Mouse (Mus musculus) brown adipose tissue, adult 24 weeks (tissue): Measurements from ENCODE around the gene Kcnj10. TPM values are rescaled to one million over a fixed set of nuclear protein-coding genes. Genes with fewer than 3 reads are reported as not detected.

Experiments
- H3K27ac ChIP-seq: fragments of 200-500 bp; replicated peaks from 2 replicates; pipeline ENCODE4 v1.5.1; 2012; ENCODE audit warnings: low read depth, mild to moderate bottlenecking, low read length
- H3K4me1 ChIP-seq: fragments of 200-500 bp; 2 replicates; pipeline ENCODE4 v1.6.1; 2012; ENCODE audit warnings: low read length, mixed read lengths; ENCODE audit not compliant: control insufficient read depth, insufficient read depth, insufficient read length
- H3K4me3 ChIP-seq: fragments of 200-500 bp; 2 replicates; pipeline ENCODE4 v1.5.1; 2012; ENCODE audit warnings: low read depth, mild to moderate bottlenecking, low read length, moderate library complexity; ENCODE audit not compliant: insufficient read depth
- polyA plus RNA-seq: library from polyadenylated mRNA; stranded (reverse); fragments of >200 nt; gene quantifications from 2 replicates; pipeline ENCODE4 v1.2.4, GENCODE M21; 2012; ENCODE audit not compliant: missing spikeins, insufficient read depth, insufficient read length

The Kcnj10 gene
- polyA plus RNA-seq, 1 experiment = not detected

- H3K27ac ChIP-seq = no peak overlapping the region
- H3K4me1 ChIP-seq = no peaks in the 10 kb centered on the region
- no peak overlapping the region for H3K4me3 ChIP-seq
Measured at GRCm38 (mm10) chr1:172364684-172365083, 23.7 kb downstream of the Kcnj10 start.

- no peaks in the 10 kb centered on the region for H3K4me1 ChIP-seq
- no peak overlapping the region for H3K27ac ChIP-seq
- H3K4me3 ChIP-seq = no peak overlapping the region
Measured at GRCm38 (mm10) chr1:172368768-172369418, 27.9 kb downstream of the Kcnj10 start.

- H3K27ac ChIP-seq = peak within 1 kb of the TSS; percentile 91
- H3K4me1 ChIP-seq = peaks cover 14% of the 10 kb centered on the region
- H3K4me3 ChIP-seq = peak within 1 kb of the TSS; percentile 73
Measured at GRCm38 (mm10) chr1:172376198-172376667, 35.2 kb downstream of the Kcnj10 start, which contains the start of gene Pigm. TSS of gene Pigm (plus strand) at chr1:172376546.

GRCm38 (mm10) chr1:172376758-172377458 lies 35.9 kb downstream of the Kcnj10 start:
- Histone ChIP-seq H3K27ac (peak overlapping the region; percentile 53), H3K4me1 (peaks cover 14% of the 10 kb centered on the region), H3K4me3 (peak overlapping the region; percentile 73)

- no peak overlapping the region for H3K27ac ChIP-seq
- H3K4me1 ChIP-seq = peaks cover 14% of the 10 kb centered on the region
- no peak overlapping the region for H3K4me3 ChIP-seq
Measured at GRCm38 (mm10) chr1:172380066-172380465, 39.1 kb downstream of the Kcnj10 start.

GRCm38 (mm10) chr1:172382090-172382489 lies 41.1 kb downstream of the Kcnj10 start:
- peaks cover 14% of the 10 kb centered on the region for H3K4me1 ChIP-seq
- no peak overlapping the region for H3K27ac ChIP-seq
- no peak overlapping the region for H3K4me3 ChIP-seq

GRCm38 (mm10) chr1:172387246-172387645 lies 46.2 kb downstream of the Kcnj10 start:
- H3K4me3 ChIP-seq = no peak overlapping the region
- no peak overlapping the region for H3K27ac ChIP-seq
- H3K4me1 ChIP-seq = no peaks in the 10 kb centered on the region

- H3K4me3 ChIP-seq = no peak overlapping the region
- no peaks in the 10 kb centered on the region for H3K4me1 ChIP-seq
- no peak overlapping the region for H3K27ac ChIP-seq
Measured at GRCm38 (mm10) chr1:172390769-172391168, 49.8 kb downstream of the Kcnj10 start.

GRCm38 (mm10) chr1:172391807-172392581 lies 51.0 kb downstream of the Kcnj10 start:
- Histone ChIP-seq H3K27ac (no peak overlapping the region), H3K4me3 (no peak overlapping the region), H3K4me1 (no peaks in the 10 kb centered on the region)

- no peaks in the 10 kb centered on the region for H3K4me1 ChIP-seq
- H3K27ac ChIP-seq = no peak overlapping the region
- no peak overlapping the region for H3K4me3 ChIP-seq
Measured at GRCm38 (mm10) chr1:172392643-172393170, 51.7 kb downstream of the Kcnj10 start.

- H3K4me3 ChIP-seq = no peak overlapping the region
- H3K4me1 ChIP-seq = no peaks in the 10 kb centered on the region
- no peak overlapping the region for H3K27ac ChIP-seq
Measured at GRCm38 (mm10) chr1:172393739-172394138, 52.7 kb downstream of the Kcnj10 start.

- H3K4me3 ChIP-seq = no peak overlapping the region
- no peaks in the 10 kb centered on the region for H3K4me1 ChIP-seq
- H3K27ac ChIP-seq = no peak overlapping the region
Measured at GRCm38 (mm10) chr1:172396996-172397752, 56.2 kb downstream of the Kcnj10 start.

GRCm38 (mm10) chr1:172406077-172406706 lies 65.2 kb downstream of the Kcnj10 start:
- no peak overlapping the region for H3K27ac ChIP-seq
- H3K4me1 ChIP-seq = no peaks in the 10 kb centered on the region
- no peak overlapping the region for H3K4me3 ChIP-seq

GRCm38 (mm10) chr1:172408996-172409395 lies 68.0 kb downstream of the Kcnj10 start:
- H3K4me3 ChIP-seq = no peak overlapping the region
- H3K4me1 ChIP-seq = no peaks in the 10 kb centered on the region
- no peak overlapping the region for H3K27ac ChIP-seq
